Mouse (Mus musculus): ENCODE measurements around the gene Tcea2. TPM values are rescaled to one million over a fixed set of nuclear protein-coding genes. Genes with fewer than 3 reads are reported as not detected.
A peak's percentile ranks its signal among the peaks of the same experiment; 100 is the strongest.

Tcea2 gene
- polyA plus RNA-seq, 1 experiment from 2014 or later = 25.6 TPM

DNA sequence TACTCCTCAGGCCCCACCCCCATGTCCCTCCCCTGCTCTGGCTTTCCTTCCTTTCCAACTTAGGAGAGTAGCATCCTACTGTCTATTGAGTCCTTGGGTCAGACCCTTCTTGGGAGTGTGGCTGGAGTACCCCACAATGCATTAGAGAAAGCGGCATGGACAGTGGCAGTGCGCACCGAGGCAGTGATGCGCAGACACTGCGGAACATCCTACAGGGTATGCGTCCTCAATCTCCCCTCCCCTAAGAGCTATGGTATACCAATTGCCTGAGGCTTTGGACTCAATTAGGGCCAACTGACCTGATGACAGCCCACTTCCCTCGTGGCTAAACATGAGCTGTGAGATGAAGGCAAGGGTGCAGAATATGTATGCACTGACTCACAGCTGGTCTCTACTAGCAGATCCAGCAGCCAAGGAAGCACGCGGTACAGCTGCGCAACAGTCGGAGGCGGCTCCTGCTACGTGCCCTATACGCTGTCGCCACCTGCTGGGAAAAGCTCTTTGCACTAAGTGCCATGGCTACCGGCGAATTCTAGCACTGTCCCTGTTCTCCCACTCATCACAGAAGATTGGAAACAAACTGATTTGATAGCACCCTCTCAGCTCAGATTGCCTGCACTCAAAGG, 21.1 kb upstream of the Tcea2 start:
- 42% methylated on average over 17 of the region's 17 CpGs for WGBS
- 0 out of 2 replicates have a peak overlapping the region, but pooled peaks have one; percentile 56 for H3K27ac ChIP-seq
- no peak overlapping the region for H3K9ac ChIP-seq
- no peak overlapping the region for H3K4me3 ChIP-seq (replicated peaks)
- H3K4me1 ChIP-seq = peaks cover 20% of the 10 kb centered on the region
- H3K4me2 ChIP-seq = peak overlapping the region; percentile 38
- H3K36me3 ChIP-seq = peaks cover 30% of the 10 kb centered on the region
- no peaks in the 10 kb centered on the region for H3K9me3 ChIP-seq (replicated peaks)
- H3K27me3 ChIP-seq = no peaks in the 10 kb centered on the region
- peak; percentile 38; the same call in 1 of the 2 replicates for ATAC-seq (replicated peaks; ENCODE audit: low FRiP score)

GRCm38 (mm10) chr2:181659609-181660055, 20.5 kb upstream of the Tcea2 start:
- H3K4me3 ChIP-seq (replicated peaks) = no peak overlapping the region
- H3K36me3 ChIP-seq = peaks cover 24% of the 10 kb centered on the region
- no peaks in the 10 kb centered on the region for H3K9me3 ChIP-seq (replicated peaks)
- no peak overlapping the region for H3K9ac ChIP-seq
- H3K27ac ChIP-seq = peak overlapping the region; percentile 56
- ATAC-seq (replicated peaks; ENCODE audit: low FRiP score) = peak; percentile 82
- H3K4me1 ChIP-seq = peaks cover 20% of the 10 kb centered on the region
- H3K27me3 ChIP-seq = no peaks in the 10 kb centered on the region
- WGBS = 12% methylated on average over 9 of the region's 9 CpGs
- peak overlapping the region; percentile 38 for H3K4me2 ChIP-seq

DNA sequence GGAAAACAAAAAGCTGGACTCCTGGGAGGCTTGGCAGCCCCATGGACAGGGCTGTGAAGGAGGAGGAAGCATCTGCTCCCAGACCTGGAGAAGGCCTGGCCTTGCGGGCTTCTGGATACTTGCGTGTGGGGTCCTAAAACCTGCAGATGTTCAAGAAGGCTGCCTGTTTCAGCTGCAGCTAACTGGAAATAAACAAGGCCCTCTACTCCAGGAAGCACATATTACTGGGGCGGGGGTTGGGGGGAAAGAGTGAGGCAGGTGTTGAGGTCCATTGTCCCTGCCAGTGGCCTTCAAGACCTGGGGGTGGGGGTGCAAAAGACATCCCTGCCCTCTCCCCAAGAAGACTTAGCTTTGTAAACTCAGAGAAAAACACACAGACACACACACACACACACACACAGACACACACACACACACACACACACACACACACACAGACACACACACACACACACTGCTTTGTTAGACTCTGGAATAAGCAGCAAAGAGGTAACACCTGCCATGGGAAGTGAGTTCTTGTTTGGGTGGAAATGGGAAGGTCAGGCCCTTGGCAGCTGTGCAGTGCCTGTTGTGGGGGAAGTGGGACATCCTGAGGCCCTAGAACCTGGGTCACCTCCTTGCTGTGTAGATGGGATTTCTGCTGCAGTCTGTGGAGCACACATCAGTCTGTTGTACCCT, 17.4 kb upstream of the Tcea2 start:
- peak; percentile 13; the same call in 1 of the 2 replicates for ATAC-seq (replicated peaks; ENCODE audit: low FRiP score)
- H3K27ac ChIP-seq = peak overlapping the region; percentile 81
- H3K9me3 ChIP-seq (replicated peaks) = no peaks in the 10 kb centered on the region
- H3K4me2 ChIP-seq = no peak overlapping the region
- no peak overlapping the region for H3K9ac ChIP-seq
- H3K27me3 ChIP-seq = peaks cover 2% of the 10 kb centered on the region
- H3K4me1 ChIP-seq = peaks cover 16% of the 10 kb centered on the region
- no peaks in the 10 kb centered on the region for H3K36me3 ChIP-seq
- no peak overlapping the region for H3K4me3 ChIP-seq (replicated peaks)
- 90% methylated on average over 3 of the region's 3 CpGs for WGBS

DNA sequence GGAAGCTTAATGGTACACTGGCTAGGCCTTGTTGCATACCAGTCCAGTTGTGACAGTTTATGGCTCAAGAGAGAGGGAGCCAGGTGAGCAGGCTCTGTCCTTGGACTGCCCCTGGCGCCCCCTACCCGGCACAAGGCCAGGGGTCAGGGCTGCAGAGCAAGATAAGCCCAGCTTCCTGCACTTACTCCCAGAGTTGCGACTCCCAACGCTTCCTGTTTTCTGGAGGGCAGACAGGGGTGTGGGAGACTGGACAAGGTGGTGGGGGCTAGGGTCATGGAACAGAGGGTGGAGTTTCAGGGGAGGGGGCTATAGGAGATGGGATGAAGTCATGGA, 16.8 kb upstream of the Tcea2 start:
- Histone ChIP-seq H3K36me3 (no peaks in the 10 kb centered on the region), H3K4me3 (replicated peaks) (no peak overlapping the region), H3K27ac (peak overlapping the region; percentile 81), H3K4me2 (no peak overlapping the region), H3K4me1 (peaks cover 16% of the 10 kb centered on the region), H3K9me3 (replicated peaks) (no peaks in the 10 kb centered on the region), H3K27me3 (peaks cover 7% of the 10 kb centered on the region), H3K9ac (no peak overlapping the region)
- peak; percentile 36; the same call in 1 of the 2 replicates for ATAC-seq (replicated peaks; ENCODE audit: low FRiP score)
- 24% methylated on average over 4 of the region's 4 CpGs for WGBS

GRCm38 (mm10) chr2:181670285-181670912, 9.7 kb upstream of the Tcea2 start:
- Histone ChIP-seq H3K27ac (peak overlapping the region; percentile 39; the same call in 1 of the 2 replicates), H3K4me1 (peaks cover 37% of the 10 kb centered on the region), H3K36me3 (no peaks in the 10 kb centered on the region), H3K4me3 (replicated peaks) (peak overlapping the region; percentile 55), H3K9ac (peak overlapping the region; percentile 49), H3K27me3 (peaks cover 70% of the 10 kb centered on the region), H3K9me3 (replicated peaks) (no peaks in the 10 kb centered on the region), H3K4me2 (peak overlapping the region; percentile 84)
- WGBS = 3% methylated on average over 56 of the region's 56 CpGs
- peak; percentile 30; the same call in 1 of the 2 replicates for ATAC-seq (replicated peaks; ENCODE audit: low FRiP score)

GRCm38 (mm10) chr2:181670913-181671311, 9.2 kb upstream of the Tcea2 start:
- H3K4me1 ChIP-seq = peaks cover 43% of the 10 kb centered on the region
- H3K4me3 ChIP-seq (replicated peaks) = peak overlapping the region; percentile 55
- no peaks in the 10 kb centered on the region for H3K36me3 ChIP-seq
- H3K9me3 ChIP-seq (replicated peaks) = no peaks in the 10 kb centered on the region
- H3K4me2 ChIP-seq = peak overlapping the region; percentile 84
- H3K27me3 ChIP-seq = peaks cover 70% of the 10 kb centered on the region
- H3K9ac ChIP-seq = peak overlapping the region; percentile 49
- no peak for ATAC-seq (replicated peaks; ENCODE audit: low FRiP score)
- WGBS = 1% methylated on average over 41 of the region's 41 CpGs
- peak overlapping the region; percentile 39; the same call in 1 of the 2 replicates for H3K27ac ChIP-seq

DNA sequence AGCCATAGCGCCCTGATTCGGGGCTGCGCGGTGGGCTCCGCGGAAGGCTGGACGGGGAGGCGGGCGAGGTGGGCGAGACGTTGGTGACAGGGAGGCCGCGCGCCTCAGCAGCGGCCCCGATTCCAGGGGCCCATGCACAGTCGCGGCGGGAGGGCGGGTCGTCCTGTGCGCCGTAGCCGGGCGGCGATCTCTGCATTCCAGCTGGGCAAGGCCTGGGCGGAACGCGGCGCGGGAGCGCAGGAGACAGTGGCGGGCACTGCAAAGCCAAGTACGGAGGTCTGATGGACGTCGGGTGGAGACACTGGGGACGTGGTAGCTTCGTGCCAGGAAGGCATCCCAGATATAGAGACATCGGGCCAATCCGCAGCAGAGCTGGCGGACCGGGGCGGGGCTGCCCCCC, 8.8 kb upstream of the Tcea2 start, which contains the start of gene Sox18:
Gene Sox18, minus strand, starts transcription at position 315 of the 400 bp plus-strand sequence.
- 0 out of 2 replicates have a peak, but pooled peaks have one; percentile 33 for ATAC-seq (replicated peaks; ENCODE audit: low FRiP score)
- H3K4me2 ChIP-seq = peak within 1 kb of the TSS; percentile 84
- peaks cover 70% of the 10 kb centered on the region for H3K27me3 ChIP-seq
- no peaks in the 10 kb centered on the region for H3K9me3 ChIP-seq (replicated peaks)
- under 1% methylated on average over 43 of the region's 43 CpGs for WGBS
- H3K4me1 ChIP-seq = peaks cover 47% of the 10 kb centered on the region
- peak within 1 kb of the TSS; percentile 39; the same call in 1 of the 2 replicates for H3K27ac ChIP-seq
- H3K4me3 ChIP-seq (replicated peaks) = peak within 1 kb of the TSS; percentile 55
- peak within 1 kb of the TSS; percentile 49 for H3K9ac ChIP-seq
- H3K36me3 ChIP-seq = no peaks in the 10 kb centered on the region

- peaks cover 70% of the 10 kb centered on the region for H3K27me3 ChIP-seq
- no peak overlapping the region for H3K27ac ChIP-seq
- H3K4me1 ChIP-seq = peaks cover 47% of the 10 kb centered on the region
- H3K36me3 ChIP-seq = no peaks in the 10 kb centered on the region
- H3K9ac ChIP-seq = no peak overlapping the region; the same call in 1 of the 2 replicates
- H3K4me2 ChIP-seq = peak overlapping the region; percentile 84
- no peak for ATAC-seq (replicated peaks; ENCODE audit: low FRiP score)
- H3K9me3 ChIP-seq (replicated peaks) = no peaks in the 10 kb centered on the region
- no peak overlapping the region for H3K4me3 ChIP-seq (replicated peaks)
- WGBS = 27% methylated on average over 7 of the region's 7 CpGs
These were observed 8.1 kb upstream of the Tcea2 start for GRCm38 (mm10) chr2:181671984-181672383.

DNA sequence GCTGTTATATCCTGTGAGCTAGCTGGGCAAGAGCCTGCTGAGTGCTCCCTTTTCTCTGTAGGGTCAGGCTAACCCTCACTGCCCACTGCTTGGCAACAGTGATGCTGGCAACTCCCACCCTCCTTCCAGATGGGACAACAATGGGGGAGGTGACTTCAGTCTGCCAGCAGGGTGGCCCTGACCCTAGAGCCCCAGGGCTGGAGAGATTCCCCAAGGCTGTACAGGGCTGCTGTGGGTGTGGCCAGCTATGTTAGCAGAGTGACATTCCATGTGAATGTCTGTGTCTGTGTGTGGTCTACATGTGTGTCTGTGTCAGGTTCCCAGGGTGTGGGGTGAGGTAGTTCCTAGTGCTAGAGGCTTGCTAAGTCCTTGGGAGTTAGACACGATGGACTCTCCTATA, 6.6 kb upstream of the Tcea2 start:
- H3K4me2 ChIP-seq = no peak overlapping the region
- no peaks in the 10 kb centered on the region for H3K36me3 ChIP-seq
- H3K9me3 ChIP-seq (replicated peaks) = no peaks in the 10 kb centered on the region
- no peak overlapping the region for H3K27ac ChIP-seq
- no peak overlapping the region for H3K4me3 ChIP-seq (replicated peaks)
- peaks cover 47% of the 10 kb centered on the region for H3K4me1 ChIP-seq
- H3K9ac ChIP-seq = no peak overlapping the region
- peaks cover 61% of the 10 kb centered on the region for H3K27me3 ChIP-seq
- ATAC-seq (replicated peaks; ENCODE audit: low FRiP score) = no peak
- WGBS = 48% methylated on average over 1 of the region's 1 CpGs

GRCm38 (mm10) chr2:181674934-181675333, 5.2 kb upstream of the Tcea2 start:
- Histone ChIP-seq H3K27ac (peak overlapping the region; percentile 19; the same call in 1 of the 2 replicates), H3K4me1 (peaks cover 52% of the 10 kb centered on the region)
- ATAC-seq (replicated peaks; ENCODE audit: low FRiP score) = no peak

DNA sequence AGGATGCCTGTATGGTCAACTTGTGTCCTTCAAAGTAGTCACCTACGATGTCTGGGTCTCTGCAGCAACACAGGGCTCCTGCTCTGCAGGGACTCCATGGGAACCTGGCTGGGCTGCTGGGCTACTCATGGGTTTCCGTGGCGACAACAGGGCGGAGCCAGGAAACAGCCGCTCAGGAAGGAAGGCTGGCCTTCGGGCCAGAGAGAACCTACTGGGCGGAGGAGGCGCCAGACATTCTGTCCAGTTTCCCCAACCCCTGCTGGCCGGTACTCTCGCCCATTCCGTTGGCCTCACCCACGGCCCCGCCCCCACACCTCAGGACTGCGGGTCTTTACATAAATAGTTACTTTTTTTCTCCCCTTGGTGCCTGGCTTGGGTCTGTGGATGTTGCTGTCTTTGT, 4.7 kb upstream of the Tcea2 start:
- ATAC-seq (replicated peaks; ENCODE audit: low FRiP score) = peak; percentile 40
- 0 out of 2 replicates have a peak overlapping the region, but pooled peaks have one; percentile 18 for H3K9ac ChIP-seq
- H3K27me3 ChIP-seq = peaks cover 41% of the 10 kb centered on the region
- peak overlapping the region; percentile 77 for H3K27ac ChIP-seq
- H3K4me1 ChIP-seq = peaks cover 47% of the 10 kb centered on the region
- 3% methylated on average over 14 of the region's 14 CpGs for WGBS
- H3K36me3 ChIP-seq = no peaks in the 10 kb centered on the region
- H3K9me3 ChIP-seq (replicated peaks) = no peaks in the 10 kb centered on the region
- H3K4me3 ChIP-seq (replicated peaks) = peak overlapping the region; percentile 31
- peak overlapping the region; percentile 55 for H3K4me2 ChIP-seq

More at GRCm38 (mm10) chr2:181674934-181675333, 5.2 kb upstream of the Tcea2 start:
- peaks cover 47% of the 10 kb centered on the region for H3K27me3 ChIP-seq
- H3K4me2 ChIP-seq = no peak overlapping the region; the same call in 1 of the 2 replicates
- H3K9ac ChIP-seq = no peak overlapping the region
- WGBS = 77% methylated on average over 4 of the region's 4 CpGs
- H3K36me3 ChIP-seq = no peaks in the 10 kb centered on the region
- no peak overlapping the region for H3K4me3 ChIP-seq (replicated peaks)
- H3K9me3 ChIP-seq (replicated peaks) = no peaks in the 10 kb centered on the region

GRCm38 (mm10) chr2:181676424-181676823, 3.7 kb upstream of the Tcea2 start:
- Histone ChIP-seq H3K4me3 (replicated peaks) (no peak overlapping the region), H3K4me1 (peaks cover 46% of the 10 kb centered on the region), H3K36me3 (no peaks in the 10 kb centered on the region), H3K4me2 (no peak overlapping the region), H3K9me3 (replicated peaks) (no peaks in the 10 kb centered on the region), H3K9ac (no peak overlapping the region), H3K27ac (peak overlapping the region; percentile 77), H3K27me3 (peaks cover 32% of the 10 kb centered on the region)
- no peak for ATAC-seq (replicated peaks; ENCODE audit: low FRiP score)
- WGBS = 44% methylated on average over 2 of the region's 2 CpGs
